Comparison of ENCODE assay signal across 15 mouse cellular contexts in the genomic region with DNA sequence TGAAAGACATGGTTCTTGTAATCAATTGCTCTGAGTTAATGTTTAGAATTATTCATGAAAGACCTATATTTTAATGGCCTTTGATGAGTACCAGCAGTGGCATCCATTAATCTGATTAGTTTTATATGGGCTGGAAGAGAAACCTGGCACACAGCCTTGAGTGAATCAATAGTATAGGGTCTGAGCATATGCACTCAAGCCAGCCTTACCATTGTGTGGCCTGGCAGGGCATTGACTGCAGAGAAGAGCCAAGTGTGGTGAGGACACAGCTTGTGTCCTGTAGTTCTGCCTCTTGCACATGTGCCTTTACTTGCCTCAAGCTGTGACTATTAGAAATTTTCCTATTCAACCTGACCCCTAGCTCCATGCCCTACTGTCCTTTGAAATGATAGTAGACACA.
"Had no signal": no experiment of that assay in that cellular context is flagged by ENCODE, and none has a peak within 500 bp of the region (broad histone marks: within the 10 kb centered on the region; RNA-seq: fewer than 3 reads in every experiment).

No protein-coding gene starts in this region.

- H3K36me3 ChIP-seq: neural tube, embryonic 12.5 days; stomach, embryonic 15.5 days had no signal

- H3K27ac ChIP-seq: neural tube, embryonic 12.5 days; stomach, embryonic 15.5 days; stomach, postnatal 0 days had no signal

- H3K9ac ChIP-seq: neural tube, embryonic 12.5 days; stomach, embryonic 15.5 days had no signal

- H3K9me3 ChIP-seq: neural tube, embryonic 12.5 days; stomach, embryonic 15.5 days had no signal

- H3K4me2 ChIP-seq: neural tube, embryonic 12.5 days; stomach, embryonic 15.5 days had no signal

- H3K27me3 ChIP-seq: neural tube, embryonic 12.5 days; stomach, embryonic 15.5 days had no signal

- DNase-seq: retina, postnatal 1 day; right cerebral cortex, adult 18-20 months; right cerebral cortex, postnatal 14 days; right cerebral cortex, postnatal 25 days; right cerebral cortex, postnatal 4 days; spleen, adult 18-20 months; thymus, adult 18-20 months; thymus, adult 2 months; thymus, postnatal 14 days; thymus, postnatal 25 days; thymus, postnatal 36 days; thymus, postnatal 4 days had no signal

- H3K4me3 ChIP-seq: neural tube, embryonic 12.5 days; stomach, embryonic 15.5 days had no signal

- H3K4me1 ChIP-seq: stomach, embryonic 15.5 days had no signal
